Mouse (Mus musculus) cerebellum, adult 11-12 months (tissue): ENCODE results near the gene D230025D16Rik.

Experiments used
- DNase-seq: peaks from one replicate; pipeline ENCODE4 v3.0.0; 2022

The D230025D16Rik gene

DNA sequence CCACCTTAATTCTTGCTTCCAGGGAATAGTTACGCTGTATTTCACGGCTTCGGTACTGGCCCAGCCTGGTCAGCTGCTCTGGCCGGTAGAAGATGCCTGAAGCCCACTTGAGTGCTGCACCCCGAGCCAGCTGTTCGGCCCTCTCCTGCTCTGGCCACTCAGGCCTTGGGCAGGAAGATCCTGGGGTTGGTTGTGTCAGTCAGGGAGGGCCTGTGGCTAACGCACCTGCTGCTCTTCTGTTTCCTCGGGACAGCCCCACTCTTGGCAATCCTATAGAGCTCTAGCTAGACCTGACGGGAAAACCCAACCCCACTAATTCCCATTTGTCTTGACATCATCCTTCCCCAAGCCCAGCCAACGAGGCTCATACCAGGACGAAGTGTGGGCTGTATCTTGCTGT lies 70.3 kb downstream of the D230025D16Rik start:
- no peak for DNase-seq

DNA sequence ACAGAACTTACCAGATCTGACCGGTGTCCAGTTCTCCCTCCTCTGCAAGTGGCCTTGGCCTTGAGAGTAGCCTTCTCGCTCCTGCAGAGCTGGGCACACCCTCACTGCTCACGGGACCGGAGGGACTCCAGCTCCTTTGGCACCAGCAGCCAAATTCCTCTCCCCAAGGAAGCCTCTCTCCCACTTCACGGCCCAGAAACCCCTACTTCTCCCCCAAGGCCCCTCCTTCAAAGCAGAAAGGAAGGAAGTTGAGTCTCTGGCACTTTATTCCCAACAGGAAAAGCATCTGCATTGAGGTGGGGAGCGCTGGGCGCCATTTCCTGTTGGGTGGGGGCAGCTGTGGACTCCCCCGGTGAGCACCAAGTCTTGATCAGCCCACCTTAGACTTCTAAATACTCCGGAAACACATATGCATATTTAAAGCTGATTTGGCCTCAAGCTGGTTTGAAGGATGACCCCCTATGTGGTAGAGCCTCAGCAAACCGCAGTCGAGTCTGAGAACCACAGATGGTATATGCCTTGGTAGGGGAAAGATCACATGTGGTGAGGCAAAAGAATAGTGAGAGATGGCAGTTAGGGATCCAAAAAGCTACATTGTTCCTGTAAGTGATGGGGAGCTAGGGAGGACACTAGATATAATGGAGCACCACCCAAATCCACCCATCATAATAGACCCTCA lies 71.1 kb downstream of the D230025D16Rik start, which contains the start of gene Exoc3l:
Exoc3l (minus strand) TSS at position 207 of the 679 bp plus-strand sequence.
- peak; percentile 40 for DNase-seq

DNA sequence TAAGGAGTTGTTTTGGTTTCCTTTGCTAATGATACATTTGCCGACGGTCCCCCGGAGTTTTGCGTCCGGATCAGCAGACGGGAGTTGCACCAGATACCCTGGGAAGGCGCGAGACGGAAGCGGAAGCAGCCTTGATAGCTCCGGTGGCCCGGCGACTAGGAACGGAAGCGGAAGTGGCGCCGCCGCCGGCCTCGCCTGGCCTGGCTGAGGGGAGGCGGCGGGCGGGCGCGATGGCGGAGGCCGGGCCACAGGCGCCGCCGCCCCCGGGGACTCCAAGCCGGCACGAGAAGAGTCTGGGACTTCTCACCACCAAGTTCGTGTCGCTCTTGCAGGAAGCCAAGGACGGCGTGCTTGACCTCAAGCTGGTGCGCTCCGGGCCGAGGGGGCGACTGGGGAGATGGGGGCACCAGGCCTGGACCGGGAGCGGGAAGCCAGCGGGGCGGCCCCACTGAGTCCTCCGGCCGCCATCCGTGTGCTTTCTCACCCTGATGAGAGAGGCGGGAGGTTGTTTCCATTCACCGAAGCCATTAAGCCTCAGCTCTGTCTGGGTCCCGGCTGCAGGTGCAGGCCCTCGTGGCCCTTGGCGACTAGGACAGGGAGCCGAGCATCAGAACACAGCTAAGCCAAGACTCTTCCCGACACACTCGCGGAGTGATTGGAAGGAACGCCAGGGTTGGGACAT lies 72.7 kb downstream of the D230025D16Rik start, which contains the start of gene E2f4:
E2f4 (plus strand) TSS at position 153 of the 682 bp plus-strand sequence.
- DNase-seq: peak; percentile 90

DNA sequence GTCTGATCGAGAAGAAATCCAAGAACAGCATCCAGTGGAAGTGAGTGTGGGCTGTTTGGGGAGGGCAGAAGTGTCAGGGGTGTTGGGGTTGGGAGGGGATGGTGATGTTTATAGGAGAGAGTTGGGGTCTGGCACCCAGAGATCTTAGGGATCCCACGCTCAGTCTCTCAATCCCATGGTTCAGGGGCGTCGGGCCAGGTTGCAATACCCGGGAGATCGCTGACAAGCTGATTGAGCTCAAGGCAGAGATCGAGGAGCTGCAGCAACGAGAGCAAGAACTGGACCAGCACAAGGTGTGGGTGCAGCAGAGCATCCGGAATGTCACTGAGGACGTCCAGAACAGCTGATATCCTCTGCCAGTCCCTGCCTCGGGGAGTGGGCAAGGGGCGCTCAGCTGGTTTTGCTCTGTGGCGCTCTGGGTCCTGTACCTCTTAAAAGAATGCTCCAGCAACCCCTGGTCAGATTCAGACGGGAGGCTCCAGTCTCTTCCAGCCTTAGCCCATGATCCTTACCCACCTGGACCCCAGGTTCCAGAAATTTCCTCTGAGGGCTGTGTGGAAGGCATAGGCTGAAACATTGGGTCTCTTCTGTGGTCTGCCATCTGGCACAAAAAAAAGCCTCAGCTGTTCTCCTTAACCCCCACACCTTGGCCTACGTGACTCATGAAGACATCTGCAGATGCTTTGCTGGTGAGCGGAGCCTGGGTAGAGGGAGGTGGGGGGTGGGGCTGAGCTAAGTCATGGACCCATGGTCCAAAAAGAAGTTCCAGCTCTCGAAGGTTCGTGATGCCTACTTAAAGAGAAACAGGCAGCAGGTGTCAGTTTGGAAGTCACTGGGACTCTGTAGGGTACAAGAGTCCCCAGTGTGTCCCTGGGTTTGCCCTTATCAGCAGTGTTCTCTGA lies 73.7 kb downstream of the D230025D16Rik start:
- peak; percentile 54 for DNase-seq

DNA sequence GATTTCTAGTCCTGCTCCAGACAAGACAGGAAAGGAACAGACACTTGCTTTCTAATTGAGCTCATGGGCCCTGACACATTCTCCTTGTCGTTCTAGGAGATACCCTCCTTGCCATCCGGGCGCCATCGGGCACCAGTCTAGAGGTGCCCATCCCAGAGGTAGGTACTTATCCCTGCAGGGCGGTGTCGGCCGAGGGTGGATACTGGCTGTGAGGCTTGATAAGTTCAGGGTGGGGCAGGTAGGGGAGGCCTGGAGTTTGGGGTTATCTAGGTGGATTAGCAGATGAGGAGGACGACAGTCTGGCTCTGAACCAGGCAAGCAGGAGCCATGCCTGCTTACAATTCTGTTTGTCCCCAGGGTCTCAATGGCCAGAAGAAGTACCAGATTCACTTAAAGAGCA lies 75.0 kb downstream of the D230025D16Rik start:
- no peak for DNase-seq
